ENCODE assay signal across 8 mouse cellular contexts in genomic region chr9:57629118-57629874, GRCm38 (mm10). TPM values are rescaled to one million over a fixed set of nuclear protein-coding genes. Genes with fewer than 3 reads are reported as not detected.
A peak's percentile ranks its signal among the peaks of the same experiment; 100 is the strongest.
DNase-seq lines count a peak whose midpoint lies in the region; ATAC-seq and TF ChIP-seq lines count a peak whose summit lies in the region.

No protein-coding gene starts in this region.

- H3K4me1 ChIP-seq in E14TG2a.4 (replicated peaks; ENCODE audit: low read depth, low read length) = peaks cover 74% of the 10 kb centered on the region
- H3K4me1 ChIP-seq in forebrain, embryonic 13.5 days = peaks cover 13% of the 10 kb centered on the region
- no peaks in the 10 kb centered on the region for H3K4me1 ChIP-seq in lung, embryonic 15.5 days

- H3K4me3 ChIP-seq in E14TG2a.4 (replicated peaks; ENCODE audit: low read length) = 0 out of 2 replicates have a peak overlapping the region, but pooled peaks have one; percentile 7
- H3K4me3 ChIP-seq in forebrain, embryonic 13.5 days = no peak overlapping the region
- H3K4me3 ChIP-seq in lung, embryonic 15.5 days = no peak overlapping the region

- intact Hi-C loops in heart, postnatal 25 days (cut with DNase I) = loop anchor here (1.0 kb wide), 1 partner anchor 26 kb away; no protein-coding TSS in a partner anchor

- no peaks in the 10 kb centered on the region for H3K27me3 ChIP-seq in E14TG2a.4 (ENCODE audit: insufficient read depth, low read length)
- H3K27me3 ChIP-seq in forebrain, embryonic 13.5 days = no peaks in the 10 kb centered on the region
- no peaks in the 10 kb centered on the region for H3K27me3 ChIP-seq in lung, embryonic 15.5 days

- DNase-seq in heart, postnatal 25 days (ENCODE audit: low spot score) = peak; percentile 52
- peak; percentile 58 to 79 for DNase-seq in layer of hippocampus, adult 18-20 months (ENCODE audit: low spot score in 2 of 2)
- DNase-seq in ovary, postnatal 14 days (ENCODE audit: low spot score) = peak; percentile 86
- DNase-seq in thymus, postnatal 10 days (ENCODE audit: low spot score in 2 of 2) = peak; percentile 63 to 77

- no peak overlapping the region for H3K4me2 ChIP-seq in forebrain, embryonic 13.5 days
- no peak overlapping the region for H3K4me2 ChIP-seq in lung, embryonic 15.5 days

- H3K36me3 ChIP-seq in E14TG2a.4 (ENCODE audit: insufficient read depth, low read length) = peaks cover 76% of the 10 kb centered on the region
- H3K36me3 ChIP-seq in forebrain, embryonic 13.5 days (ENCODE audit: poor library complexity, severe bottlenecking) = peaks cover 80% of the 10 kb centered on the region
- H3K36me3 ChIP-seq in lung, embryonic 15.5 days = peaks cover 70% of the 10 kb centered on the region

- H3K9ac ChIP-seq in forebrain, embryonic 13.5 days = no peak overlapping the region
- no peak overlapping the region for H3K9ac ChIP-seq in lung, embryonic 15.5 days

- 71% methylated on average over 14 of the region's 14 CpGs for WGBS in forebrain, embryonic 13.5 days
- 60% methylated on average over 14 of the region's 14 CpGs for WGBS in lung, embryonic 15.5 days

- H3K27ac ChIP-seq in forebrain, embryonic 13.5 days = peak overlapping the region; percentile 22; the same call in 1 of the 2 replicates
- 0 out of 2 replicates have a peak overlapping the region, but pooled peaks have one; percentile 27 for H3K27ac ChIP-seq in lung, embryonic 15.5 days

- TF ChIP-seq CTCF in E14TG2a.4 (conservative IDR thresholded peaks at IDR 0.05; ENCODE audit: low read length) = peak; percentile 92

- no peaks in the 10 kb centered on the region for H3K9me3 ChIP-seq in E14TG2a.4 (ENCODE audit: low read length)
- H3K9me3 ChIP-seq in forebrain, embryonic 13.5 days (replicated peaks) = no peaks in the 10 kb centered on the region
- no peaks in the 10 kb centered on the region for H3K9me3 ChIP-seq in lung, embryonic 15.5 days

- 0 out of 2 replicates have a peak, but pooled peaks have one; percentile 37 for ATAC-seq in cerebellum, adult (ENCODE audit: insufficient number of reproducible peaks, low FRiP score, low TSS enrichment)
- peak; percentile 79 for ATAC-seq in forebrain, embryonic 13.5 days
- ATAC-seq in lung, embryonic 15.5 days (ENCODE audit: borderline replicate concordance, extremely low read depth, low FRiP score, low TSS enrichment) = peak; percentile 28

RNA-seq across cellular contexts. Expression of gene Lman1l, which starts 8.7 kb away (rescaled TPM):
- not detected in 2 replicates for polyA plus RNA-seq in forebrain, embryonic 13.5 days (2015; fragmentation: Nextera tagmentation; extraction: Ambion mirVana)
- total RNA-seq in heart, postnatal 25 days (2021) = not detected
- total RNA-seq in layer of hippocampus, adult 18-20 months (2021) = not detected
- not detected in 2 replicates for polyA plus RNA-seq in lung, embryonic 15.5 days (2015; fragmentation: Nextera tagmentation; extraction: Ambion mirVana)

RNA-seq across cellular contexts. Expression of gene Cplx3, which starts 23.2 kb away (rescaled TPM):
- not detected in 2 replicates for polyA plus RNA-seq in forebrain, embryonic 13.5 days (2015; fragmentation: Nextera tagmentation; extraction: Ambion mirVana)
- total RNA-seq in heart, postnatal 25 days (2021) = not detected
- 1 to 10 TPM; 1.9 to 4.7 TPM for total RNA-seq in layer of hippocampus, adult 18-20 months (2021)
- not detected in 2 replicates for polyA plus RNA-seq in lung, embryonic 15.5 days (2015; fragmentation: Nextera tagmentation; extraction: Ambion mirVana)

RNA-seq across cellular contexts. Expression of gene Csk, which starts 24.1 kb away (rescaled TPM):
- 35.0 and 39.8 TPM in 2 replicates for polyA plus RNA-seq in forebrain, embryonic 13.5 days (2015; fragmentation: Nextera tagmentation; extraction: Ambion mirVana)
- total RNA-seq in heart, postnatal 25 days (2021) = 10 to 100 TPM; 23.5 to 27.4 TPM
- total RNA-seq in layer of hippocampus, adult 18-20 months (2021) = 10 to 100 TPM; 36.4 to 37.1 TPM
- polyA plus RNA-seq in lung, embryonic 15.5 days (2015; fragmentation: Nextera tagmentation; extraction: Ambion mirVana) = 22.7 and 25.9 TPM in 2 replicates

RNA-seq across cellular contexts. Expression of gene Ulk3, which starts 40.0 kb away (rescaled TPM):
- polyA plus RNA-seq in forebrain, embryonic 13.5 days (2015; fragmentation: Nextera tagmentation; extraction: Ambion mirVana) = 20.0 and 20.3 TPM in 2 replicates
- total RNA-seq in heart, postnatal 25 days (2021) = 1 to 10 TPM; 6.8 to 8.9 TPM
- 10 to 100 TPM; 24.0 to 32.2 TPM for total RNA-seq in layer of hippocampus, adult 18-20 months (2021)
- 11.6 and 16.0 TPM in 2 replicates for polyA plus RNA-seq in lung, embryonic 15.5 days (2015; fragmentation: Nextera tagmentation; extraction: Ambion mirVana)

RNA-seq across cellular contexts. Expression of gene Cyp1a2, which starts 54.2 kb away (rescaled TPM):
- polyA plus RNA-seq in forebrain, embryonic 13.5 days (2015; fragmentation: Nextera tagmentation; extraction: Ambion mirVana) = not detected in 2 replicates
- total RNA-seq in heart, postnatal 25 days (2021) = not detected
- total RNA-seq in layer of hippocampus, adult 18-20 months (2021) = not detected
- not detected in 2 replicates for polyA plus RNA-seq in lung, embryonic 15.5 days (2015; fragmentation: Nextera tagmentation; extraction: Ambion mirVana)

Comparison
In these comparisons a context has a peak if more than half of its experiments do, and no peak if none do; other contexts are left out.
1. ATAC-seq: peak in every context shown above with its lines; median percentile 79 in forebrain, embryonic 13.5 days; 37 in cerebellum, adult; 28 in lung, embryonic 15.5 days.